Mouse (Mus musculus): ENCODE measurements around the gene Defb21.

- TF ChIP-seq CTCF (IDR thresholded peaks at IDR 0.05; ENCODE audit: insufficient read depth, low read depth, low read length) (no peak), POLR2A (IDR thresholded peaks at IDR 0.05; ENCODE audit: insufficient read depth, low read depth, low read length) (no peak)
Measured at GRCm38 (mm10) chr2:152542897-152543296, 29.6 kb upstream of the Defb21 start.
